Mouse (Mus musculus) ES-CJ7 (cell line): Measurements from ENCODE around the gene Dohh.

Experiments
- DNase-seq: peaks from one replicate; pipeline ENCODE4 v3.0.0; 2011; ENCODE audit warnings: low read depth, low spot score

Gene Dohh

GRCm38 (mm10) chr10:81403511-81403910, 19.3 kb downstream of the Dohh start:
- DNase-seq, result no peak

GRCm38 (mm10) chr10:81404082-81404481, 19.9 kb downstream of the Dohh start:
- DNase-seq, result peak; percentile 96

GRCm38 (mm10) chr10:81404720-81405119, 20.5 kb downstream of the Dohh start:
- no peak for DNase-seq

- peak; percentile 75 for DNase-seq
Measured at GRCm38 (mm10) chr10:81405588-81406201, 21.5 kb downstream of the Dohh start.

- DNase-seq, result no peak
Measured at GRCm38 (mm10) chr10:81406504-81407440, 22.5 kb downstream of the Dohh start.

- peak; percentile 69 for DNase-seq
Measured at GRCm38 (mm10) chr10:81407539-81408423, 23.6 kb downstream of the Dohh start.

- no peak for DNase-seq
Measured at GRCm38 (mm10) chr10:81408424-81408729, 24.1 kb downstream of the Dohh start.

- peak; percentile 79 for DNase-seq
Measured at GRCm38 (mm10) chr10:81408871-81409291, 24.7 kb downstream of the Dohh start.

GRCm38 (mm10) chr10:81409330-81409729, 25.1 kb downstream of the Dohh start:
- peak; percentile 85 for DNase-seq

GRCm38 (mm10) chr10:81410350-81410749, 26.1 kb downstream of the Dohh start:
- DNase-seq, result no peak

- DNase-seq, result no peak
Measured at GRCm38 (mm10) chr10:81410981-81411380, 26.8 kb downstream of the Dohh start.

GRCm38 (mm10) chr10:81411471-81412400, 27.5 kb downstream of the Dohh start:
- no peak for DNase-seq

- no peak for DNase-seq
Measured at GRCm38 (mm10) chr10:81412586-81413309, 28.5 kb downstream of the Dohh start.

GRCm38 (mm10) chr10:81413310-81414261, 29.4 kb downstream of the Dohh start:
- DNase-seq, result peak; percentile 92

GRCm38 (mm10) chr10:81414682-81415081, 30.5 kb downstream of the Dohh start:
- DNase-seq, result peak; percentile 84

GRCm38 (mm10) chr10:81415146-81415545, 30.9 kb downstream of the Dohh start:
- no peak for DNase-seq

- DNase-seq, result no peak
Measured at GRCm38 (mm10) chr10:81415549-81416310, 31.5 kb downstream of the Dohh start.

- DNase-seq, result peak; percentile 98
Measured at GRCm38 (mm10) chr10:81416581-81417226, 32.5 kb downstream of the Dohh start.
